ENCODE assay signal across 15 mouse cellular contexts in genomic region chr2:83762106-83762855, GRCm38 (mm10). TPM values are rescaled to one million over a fixed set of nuclear protein-coding genes. Genes with fewer than 3 reads are reported as not detected.
DNase-seq lines count a peak whose midpoint lies in the region; ATAC-seq and TF ChIP-seq lines count a peak whose summit lies in the region.
"Had no signal": no experiment of that assay in that cellular context is flagged by ENCODE, and none has a peak within 500 bp of the region (broad histone marks: within the 10 kb centered on the region; RNA-seq: fewer than 3 reads in every experiment).

No protein-coding gene starts in this region.

- in situ Hi-C loops in CH12.LX (cut with MboI; ENCODE audit: low pct_ligation_motif_present, low pct_unique_long_range_greater_than_20kb, low sequenced_read_pairs): no loop called here

- no peaks in the 10 kb centered on the region for H3K9me3 ChIP-seq in hindbrain, postnatal 0 days (ENCODE audit: low read length)
- no peaks in the 10 kb centered on the region for H3K9me3 ChIP-seq in hindbrain, embryonic 14.5 days (ENCODE audit: control insufficient read depth, low read length)
- no peaks in the 10 kb centered on the region for H3K9me3 ChIP-seq in CH12.LX (replicated peaks; ENCODE audit: low read length)
- H3K9me3 ChIP-seq: heart, embryonic 13.5 days; liver, embryonic 13.5 days; midbrain, embryonic 12.5 days; neural tube, embryonic 12.5 days had no signal

- TF ChIP-seq EP300 in CH12.LX (IDR thresholded peaks at IDR 0.05; ENCODE audit: low read length): peak; percentile 77; the same call in 1 of the 2 replicates

- H3K27me3 ChIP-seq in hindbrain, postnatal 0 days (ENCODE audit: insufficient read depth, low read length): no peaks in the 10 kb centered on the region
- no peaks in the 10 kb centered on the region for H3K27me3 ChIP-seq in hindbrain, embryonic 14.5 days (ENCODE audit: control insufficient read depth, insufficient read depth, low read length)
- no peaks in the 10 kb centered on the region for H3K27me3 ChIP-seq in CH12.LX (replicated peaks)
- H3K27me3 ChIP-seq: liver, embryonic 13.5 days; midbrain, embryonic 12.5 days; neural tube, embryonic 12.5 days had no signal

- dilution Hi-C loops in CH12.LX (cut with MboI; ENCODE audit: extremely low pct_ligation_motif_present, extremely low pct_unique_long_range_greater_than_20kb, low sequenced_read_pairs): no loop called here

- intact Hi-C loops in gastrocnemius, adult 2 months (cut with DNase I): no loop called here

- no peak overlapping the region for H3K4me2 ChIP-seq in hindbrain, postnatal 0 days (ENCODE audit: low read depth, low read length)
- H3K4me2 ChIP-seq in hindbrain, embryonic 14.5 days (replicated peaks): no peak overlapping the region
- H3K4me2 ChIP-seq in CH12.LX (ENCODE audit: insufficient read depth, low read depth, poor library complexity, severe bottlenecking): peak overlapping the region; percentile 42; the same call in 1 of the 2 replicates
- H3K4me2 ChIP-seq: heart, embryonic 13.5 days; liver, embryonic 13.5 days; midbrain, embryonic 12.5 days; neural tube, embryonic 12.5 days had no signal

- no peak overlapping the region for H3K4me3 ChIP-seq in hindbrain, postnatal 0 days (ENCODE audit: low read length)
- no peak overlapping the region for H3K4me3 ChIP-seq in hindbrain, embryonic 14.5 days (replicated peaks; ENCODE audit: low read length)
- no peak overlapping the region for H3K4me3 ChIP-seq in CH12.LX (replicated peaks in 1 of 3; ENCODE audit: low read depth in 2 of 3, low read length in 2 of 3, poor library complexity in 1 of 3)
- no peak overlapping the region for H3K4me3 ChIP-seq in gastrocnemius, adult 2 months
- H3K4me3 ChIP-seq: heart, embryonic 13.5 days; liver, embryonic 13.5 days; midbrain, embryonic 12.5 days; neural tube, embryonic 12.5 days had no signal

- no peaks in the 10 kb centered on the region for H3K79me2 ChIP-seq in CH12.LX (replicated peaks; ENCODE audit: control insufficient read depth, extremely low read depth, insufficient read depth, poor library complexity, severe bottlenecking)

- peak; percentile 33 for DNase-seq in hindbrain, postnatal 0 days (ENCODE audit: low spot score)
- DNase-seq in hindbrain, embryonic 14.5 days (ENCODE audit: low spot score): no peak
- DNase-seq in CH12.LX (ENCODE audit: extremely low read depth): peak; percentile 84
- DNase-seq in cerebellum, adult 8-10 months: peak; percentile 28
- no peak for DNase-seq in adrenal gland, adult 2 months
- DNase-seq in frontal cortex, postnatal 25 days (ENCODE audit: low spot score in 2 of 2): no peak
- no peak for DNase-seq in gastrocnemius, adult 2 months
- DNase-seq: gastrocnemius, postnatal 14 days; liver, embryonic 13.5 days; lung, postnatal 10 days; right cerebral cortex, postnatal 14 days had no signal

- 63% methylated on average over 7 of the region's 7 CpGs for WGBS in hindbrain, postnatal 0 days
- WGBS in hindbrain, embryonic 14.5 days: 75% methylated on average over 7 of the region's 7 CpGs

- no peaks in the 10 kb centered on the region for H3K36me3 ChIP-seq in hindbrain, postnatal 0 days (ENCODE audit: insufficient read depth, low read length)
- no peaks in the 10 kb centered on the region for H3K36me3 ChIP-seq in hindbrain, embryonic 14.5 days (replicated peaks; ENCODE audit: control insufficient read depth, insufficient read depth)
- H3K36me3 ChIP-seq in CH12.LX (replicated peaks in 1 of 2; ENCODE audit: control insufficient read depth in 1 of 2, insufficient read depth in 1 of 2, low read length in 1 of 2): peaks cover 16 to 60% of the 10 kb centered on the region in 2 experiments
- H3K36me3 ChIP-seq: liver, embryonic 13.5 days; midbrain, embryonic 12.5 days; neural tube, embryonic 12.5 days had no signal

- no peak for TF ChIP-seq CTCF in hindbrain, postnatal 0 days (IDR thresholded peaks at IDR 0.05; ENCODE audit: low read depth)
- peak in 1 of 2 experiments; percentile 64; a peak in 2 of 4 replicates for TF ChIP-seq CTCF in CH12.LX (conservative IDR thresholded peaks at IDR 0.05 in 1 of 2, IDR thresholded peaks at IDR 0.05 in 1 of 2; ENCODE audit: low read depth in 2 of 2, low read length in 2 of 2)
- no peak for TF ChIP-seq CTCF in gastrocnemius, adult 2 months (IDR thresholded peaks at IDR 0.05)

- no peak overlapping the region; the same call in 1 of the 2 replicates for H3K27ac ChIP-seq in hindbrain, postnatal 0 days
- H3K27ac ChIP-seq in hindbrain, embryonic 14.5 days: no peak overlapping the region
- peak overlapping the region; percentile 24; the same call in 1 of the 2 replicates for H3K27ac ChIP-seq in CH12.LX (ENCODE audit: insufficient read depth, low read depth)
- no peak overlapping the region for H3K27ac ChIP-seq in gastrocnemius, adult 2 months
- H3K27ac ChIP-seq: heart, embryonic 13.5 days; liver, embryonic 13.5 days; midbrain, embryonic 12.5 days; neural tube, embryonic 12.5 days had no signal

- no peaks in the 10 kb centered on the region for H3K4me1 ChIP-seq in hindbrain, postnatal 0 days (ENCODE audit: insufficient read depth, low read length)
- peaks cover 12% of the 10 kb centered on the region for H3K4me1 ChIP-seq in hindbrain, embryonic 14.5 days (replicated peaks; ENCODE audit: control insufficient read depth, insufficient read depth, low read length)
- H3K4me1 ChIP-seq in CH12.LX (ENCODE audit: control insufficient read depth in 1 of 2, insufficient read depth in 2 of 2): peaks cover 8 to 56% of the 10 kb centered on the region in 2 experiments
- H3K4me1 ChIP-seq: liver, embryonic 13.5 days had no signal

- TF ChIP-seq POLR2A in CH12.LX (IDR thresholded peaks at IDR 0.05; ENCODE audit: low read depth, low read length): no peak

- no peak overlapping the region for H3K9ac ChIP-seq in hindbrain, postnatal 0 days (replicated peaks; ENCODE audit: low read length)
- no peak overlapping the region for H3K9ac ChIP-seq in hindbrain, embryonic 14.5 days
- H3K9ac ChIP-seq in CH12.LX (ENCODE audit: insufficient read depth, low read depth): no peak overlapping the region
- H3K9ac ChIP-seq: heart, embryonic 13.5 days; liver, embryonic 13.5 days; midbrain, embryonic 12.5 days; neural tube, embryonic 12.5 days had no signal

- ATAC-seq in hindbrain, postnatal 0 days: no peak
- ATAC-seq in hindbrain, embryonic 14.5 days (ENCODE audit: low FRiP score): no peak; the same call in 1 of the 2 replicates
- ATAC-seq in monocyte, adult 5-6 weeks (replicated peaks; ENCODE audit: insufficient number of reproducible peaks, low FRiP score, low TSS enrichment, poor library complexity, severe bottlenecking): peak; percentile 53; the same call in 1 of the 2 replicates

- no peak; the same call in none of the 2 replicates for TF ChIP-seq RAD21 in CH12.LX (IDR thresholded peaks at IDR 0.05; ENCODE audit: low read depth, low read length)

TF ChIP-seq in CH12.LX, 34 proteins besides CTCF, POLR2A, EP300 and RAD21:
- peak; percentile 95 for TF ChIP-seq ZNF384 (IDR thresholded peaks at IDR 0.05; ENCODE audit: low read depth, low read length)
- TF ChIP-seq POLR2AphosphoS2 (IDR thresholded peaks at IDR 0.05; ENCODE audit: low read depth, low read length): no peak
- TF ChIP-seq MYC (IDR thresholded peaks at IDR 0.05; ENCODE audit: low read depth, low read length): peak; percentile 59
- TF ChIP-seq MEF2A (IDR thresholded peaks at IDR 0.05; ENCODE audit: borderline replicate concordance, low read depth, low read length): peak; percentile 65
- peak; percentile 59 for TF ChIP-seq ETS1 (conservative IDR thresholded peaks at IDR 0.05; ENCODE audit: low read depth, low read length)
- no peak for TF ChIP-seq ZKSCAN1 (IDR thresholded peaks at IDR 0.05; ENCODE audit: borderline replicate concordance, low read depth, low read length)
- TF ChIP-seq MXI1 (IDR thresholded peaks at IDR 0.05; ENCODE audit: low read depth, low read length): 0 out of 2 replicates have a peak, but pooled peaks have one; percentile 37
- 0 out of 2 replicates have a peak, but pooled peaks have one; percentile 8 for TF ChIP-seq JUND (conservative IDR thresholded peaks at IDR 0.05; ENCODE audit: low read depth, low read length)
- no peak for TF ChIP-seq MAX (IDR thresholded peaks at IDR 0.05; ENCODE audit: low read length)
- TF ChIP-seq IRF4 (IDR thresholded peaks at IDR 0.05; ENCODE audit: low read depth, low read length): peak; percentile 20; the same call in 1 of the 2 replicates
- TF ChIP-seq ELF1 (IDR thresholded peaks at IDR 0.05; ENCODE audit: low read depth, low read length): no peak

RNA-seq across cellular contexts. Expression of gene Itgav, which starts 38.1 kb away (rescaled TPM):
- total RNA-seq in hindbrain, postnatal 0 days (2014; rRNA removed): 47.4 and 54.0 TPM in 2 replicates
- 30.8 and 39.4 TPM in 2 replicates for polyA plus RNA-seq in hindbrain, postnatal 0 days (2015; fragmentation: Nextera tagmentation; extraction: Ambion mirVana)
- 35.3 and 36.7 TPM in 2 replicates for polyA plus RNA-seq in hindbrain, embryonic 14.5 days (2014; fragmentation: Nextera tagmentation; extraction: Ambion mirVana)
- total RNA-seq in CH12.LX (2012; rRNA removed): 25.0 and 25.5 TPM in 2 replicates
- 16.2 and 16.7 TPM in 2 replicates for total RNA-seq in CH12.LX (2014; rRNA removed)
- polyA plus RNA-seq in CH12.LX (2012; ENCODE audit: insufficient read length, low read depth): 19.7 and 28.2 TPM in 2 replicates
- total RNA-seq in monocyte, adult 5-6 weeks (2017): 112 to 168 TPM (median 124 TPM) in 3 replicates
- total RNA-seq in adrenal gland, adult 2 months (2021): 100 to 1,000 TPM; 127 to 133 TPM
- polyA plus RNA-seq in adrenal gland, adult 2 months (2012; rRNA removed): 196 and 209 TPM in 2 replicates
- total RNA-seq in gastrocnemius, adult 2 months (2021): 10 to 100 TPM; 33.2 to 43.9 TPM

RNA-seq across cellular contexts. Expression of gene Fam171b, which starts 50.2 kb away (rescaled TPM):
- total RNA-seq in hindbrain, postnatal 0 days (2014; rRNA removed): 70.3 and 75.5 TPM in 2 replicates
- polyA plus RNA-seq in hindbrain, postnatal 0 days (2015; fragmentation: Nextera tagmentation; extraction: Ambion mirVana): 69.0 and 72.1 TPM in 2 replicates
- 85.7 and 98.4 TPM in 2 replicates for polyA plus RNA-seq in hindbrain, embryonic 14.5 days (2014; fragmentation: Nextera tagmentation; extraction: Ambion mirVana)
- total RNA-seq in CH12.LX (2012; rRNA removed): 0.80 and 2.1 TPM in 2 replicates
- total RNA-seq in CH12.LX (2014; rRNA removed): 0.69 and 0.72 TPM in 2 replicates
- 0.76 and 0.77 TPM in 2 replicates for polyA plus RNA-seq in CH12.LX (2012; ENCODE audit: insufficient read length, low read depth)
- 0.10 TPM in 1 of 3 replicates, not detected in the others for total RNA-seq in monocyte, adult 5-6 weeks (2017)
- 1 to 10 TPM; 4.2 to 5.9 TPM for total RNA-seq in adrenal gland, adult 2 months (2021)
- 1.0 and 1.3 TPM in 2 replicates for polyA plus RNA-seq in adrenal gland, adult 2 months (2012; rRNA removed)
- total RNA-seq in gastrocnemius, adult 2 months (2021): 1 to 10 TPM in 1 of 2 experiments, under 1 TPM in 1; 0.79 to 1.4 TPM

Comparison
In these comparisons a context has a peak if more than half of its experiments do, and no peak if none do; other contexts are left out.
1. DNase-seq: peak in hindbrain, postnatal 0 days (single experiment), CH12.LX (single experiment) and cerebellum, adult 8-10 months (single experiment); none in hindbrain, embryonic 14.5 days (single experiment), adrenal gland, adult 2 months (single experiment), frontal cortex, postnatal 25 days (0 of 2) and gastrocnemius, adult 2 months (single experiment).
2. RNA of gene Fam171b, which starts 50.2 kb away (total RNA-seq): 70.3 to 75.5 TPM in hindbrain, postnatal 0 days; 4.2 to 5.9 TPM in adrenal gland, adult 2 months, 0.69 to 2.1 TPM in CH12.LX, 0.79 to 1.4 TPM in gastrocnemius, adult 2 months and 0.10 TPM in monocyte, adult 5-6 weeks; every median in the first group is over 10 times any median in the second.